In the genomic region with DNA sequence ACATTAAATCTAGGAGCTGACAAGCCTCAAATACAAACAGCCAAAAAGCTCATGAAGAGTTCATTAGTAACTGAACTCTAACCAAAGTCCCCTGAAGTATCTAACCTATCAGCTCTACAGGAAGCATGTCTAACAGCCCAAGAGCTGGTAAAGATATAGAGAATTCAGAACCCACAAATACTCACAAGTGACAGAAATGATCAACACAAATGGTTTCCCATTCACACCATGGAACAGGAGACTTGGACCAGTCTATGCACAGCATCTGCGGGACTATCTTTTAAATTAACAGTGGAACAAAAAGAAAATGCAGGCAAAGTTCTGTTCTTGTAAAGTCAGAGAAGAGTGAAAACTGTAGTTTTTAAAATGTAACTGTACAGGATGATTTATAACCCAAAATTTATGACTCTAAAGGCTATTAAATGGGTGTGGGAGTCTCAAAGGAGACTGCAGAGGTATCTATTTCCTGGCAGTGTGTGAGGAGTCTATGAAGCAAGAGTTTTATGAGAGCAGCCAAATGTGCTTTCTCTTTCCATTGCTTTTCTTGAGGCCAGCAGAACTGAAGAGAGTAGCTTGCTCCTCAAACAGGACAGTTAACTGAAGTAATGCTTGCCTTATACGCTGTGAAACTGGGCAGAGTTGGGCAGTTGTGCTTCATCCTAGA, we compare ENCODE assay signal across 20 mouse cellular contexts.
DNase-seq lines count a peak whose midpoint lies in the region; ATAC-seq and TF ChIP-seq lines count a peak whose summit lies in the region.
"Had no signal": no experiment of that assay in that cellular context is flagged by ENCODE, and none has a peak within 500 bp of the region (broad histone marks: within the 10 kb centered on the region; RNA-seq: fewer than 3 reads in every experiment).

No protein-coding gene starts in this region.

- H3K36me3 ChIP-seq in kidney, postnatal 0 days (ENCODE audit: insufficient read depth, low read length): no peaks in the 10 kb centered on the region
- H3K36me3 ChIP-seq in intestine, embryonic 15.5 days: no peaks in the 10 kb centered on the region
- H3K36me3 ChIP-seq: embryonic facial prominence, embryonic 12.5 days; forebrain, embryonic 12.5 days; heart, embryonic 13.5 days; hindbrain, embryonic 12.5 days had no signal

- TF ChIP-seq CTCF in kidney, postnatal 0 days (IDR thresholded peaks at IDR 0.05; ENCODE audit: low read depth): no peak

- peak; percentile 68; the same call in 1 of the 2 replicates for ATAC-seq in kidney, postnatal 0 days (replicated peaks; ENCODE audit: low FRiP score, low read depth)
- peak; percentile 97 for ATAC-seq in intestine, embryonic 15.5 days
- ATAC-seq: forebrain, postnatal 0 days; hindbrain, embryonic 16.5 days had no signal

- 49% methylated on average over 2 of the region's 2 CpGs for WGBS in kidney, postnatal 0 days
- WGBS in intestine, embryonic 15.5 days: 71% methylated on average over 2 of the region's 2 CpGs
- WGBS in large intestine, adult 2 months: 26% methylated on average over 2 of the region's 2 CpGs

- no peaks in the 10 kb centered on the region for H3K27me3 ChIP-seq in kidney, postnatal 0 days (ENCODE audit: insufficient read depth, low read length)
- H3K27me3 ChIP-seq in intestine, embryonic 15.5 days (replicated peaks): no peaks in the 10 kb centered on the region
- H3K27me3 ChIP-seq: embryonic facial prominence, embryonic 12.5 days; forebrain, embryonic 12.5 days; heart, embryonic 13.5 days; hindbrain, embryonic 12.5 days had no signal

- no peak overlapping the region for H3K27ac ChIP-seq in kidney, postnatal 0 days
- H3K27ac ChIP-seq in intestine, embryonic 15.5 days: no peak overlapping the region
- H3K27ac ChIP-seq: embryonic facial prominence, embryonic 12.5 days; forebrain, embryonic 12.5 days; gastrocnemius, adult 2 months; heart, embryonic 13.5 days; hindbrain, embryonic 12.5 days had no signal

- H3K4me3 ChIP-seq in kidney, postnatal 0 days (replicated peaks; ENCODE audit: low read depth, low read length): no peak overlapping the region
- H3K4me3 ChIP-seq in intestine, embryonic 15.5 days (replicated peaks): no peak overlapping the region
- H3K4me3 ChIP-seq: embryonic facial prominence, embryonic 12.5 days; forebrain, embryonic 12.5 days; gastrocnemius, adult 2 months; heart, embryonic 13.5 days; hindbrain, embryonic 12.5 days had no signal

- H3K9ac ChIP-seq in kidney, postnatal 0 days (ENCODE audit: low read depth, low read length): no peak overlapping the region
- no peak overlapping the region for H3K9ac ChIP-seq in intestine, embryonic 15.5 days
- H3K9ac ChIP-seq: embryonic facial prominence, embryonic 12.5 days; forebrain, embryonic 12.5 days; forebrain, postnatal 0 days; heart, embryonic 13.5 days; hindbrain, embryonic 12.5 days had no signal

- peak; percentile 74 for DNase-seq in kidney, postnatal 0 days (ENCODE audit: low spot score)
- no peak for DNase-seq in kidney, adult 11 months
- DNase-seq in large intestine, adult 2 months (ENCODE audit: low read depth, low spot score): peak; percentile 32
- peak; percentile 14 for DNase-seq in skeletal muscle tissue, adult 2 months (ENCODE audit: low read depth, low spot score)
- no peak for DNase-seq in right cerebral cortex, postnatal 4 days
- DNase-seq in testis, postnatal 14 days (ENCODE audit: low spot score): no peak
- DNase-seq: adrenal gland, adult 2 months; adrenal gland, postnatal 25 days; cerebellum, adult 2 months; cerebellum, postnatal 10 days; forebrain, postnatal 0 days; gastrocnemius, adult 2 months; gastrocnemius, postnatal 25 days; heart, postnatal 36 days had no signal

- H3K4me2 ChIP-seq in kidney, postnatal 0 days (ENCODE audit: low read length): no peak overlapping the region
- no peak overlapping the region for H3K4me2 ChIP-seq in intestine, embryonic 15.5 days (replicated peaks)
- H3K4me2 ChIP-seq: embryonic facial prominence, embryonic 12.5 days; forebrain, embryonic 12.5 days; heart, embryonic 13.5 days; hindbrain, embryonic 12.5 days had no signal

- no peaks in the 10 kb centered on the region for H3K4me1 ChIP-seq in kidney, postnatal 0 days (replicated peaks; ENCODE audit: insufficient read depth, low read length)
- no peaks in the 10 kb centered on the region for H3K4me1 ChIP-seq in intestine, embryonic 15.5 days (replicated peaks)
- H3K4me1 ChIP-seq: embryonic facial prominence, embryonic 12.5 days; forebrain, embryonic 12.5 days; heart, embryonic 13.5 days; hindbrain, embryonic 12.5 days had no signal

- H3K9me3 ChIP-seq in kidney, postnatal 0 days (replicated peaks; ENCODE audit: low read length): no peaks in the 10 kb centered on the region
- no peaks in the 10 kb centered on the region for H3K9me3 ChIP-seq in intestine, embryonic 15.5 days
- H3K9me3 ChIP-seq: embryonic facial prominence, embryonic 12.5 days; forebrain, embryonic 12.5 days; heart, embryonic 13.5 days; hindbrain, embryonic 12.5 days had no signal

Comparison
In these comparisons a context has a peak if more than half of its experiments do, and no peak if none do; other contexts are left out.
1. DNase-seq: peak in kidney, postnatal 0 days (single experiment), large intestine, adult 2 months (single experiment) and skeletal muscle tissue, adult 2 months (single experiment); none in kidney, adult 11 months (single experiment), right cerebral cortex, postnatal 4 days (single experiment) and testis, postnatal 14 days (single experiment).